Mouse (Mus musculus) layer of hippocampus, adult 8-10 months (tissue): Measurements from ENCODE around the gene Slc30a7. TPM values are rescaled to one million over a fixed set of nuclear protein-coding genes. Genes with fewer than 3 reads are reported as not detected.
"Not testable (repeated sequence)": the region's sequence is repeated elsewhere in the genome, so short reads cannot be mapped to it uniquely, and the experiment has no call there.

Source experiments
- DNase-seq, 2 experiments: peaks; one replicate each; pipeline ENCODE4 v3.0.0; 2022; ENCODE audit warnings: low spot score in 2 of 2
- total RNA-seq, 4 experiments: library from RNA; stranded (reverse); gene quantifications; 2 replicates each; pipeline ENCODE4 v1.2.4; 2022

The Slc30a7 gene
- total RNA-seq, 4 experiments from 2014 or later, result 24.7 to 34.0 (median 27.6) TPM

- DNase-seq, result no peak
These were observed 57.8 kb downstream of the Slc30a7 start for GRCm38 (mm10) chr3:115949220-115949920.

GRCm38 (mm10) chr3:115946272-115946671 lies 60.9 kb downstream of the Slc30a7 start:
- DNase-seq, result no peak

- DNase-seq, result no peak
These were observed 62.8 kb downstream of the Slc30a7 start for GRCm38 (mm10) chr3:115944376-115944775.

GRCm38 (mm10) chr3:115941464-115941863 lies 65.7 kb downstream of the Slc30a7 start:
- no peak for DNase-seq

- no peak for DNase-seq
These were observed 66.7 kb downstream of the Slc30a7 start for GRCm38 (mm10) chr3:115940510-115940909.

- DNase-seq, result no peak
These were observed 69.4 kb downstream of the Slc30a7 start for GRCm38 (mm10) chr3:115937807-115938206.

- peak in 1 of 2 experiments; percentile 30 for DNase-seq
These were observed 70.2 kb downstream of the Slc30a7 start for GRCm38 (mm10) chr3:115936734-115937599.

- DNase-seq, result peak; percentile 27 to 48
These were observed 73.7 kb downstream of the Slc30a7 start for GRCm38 (mm10) chr3:115933293-115934186.

- no peak for DNase-seq
These were observed 75.5 kb downstream of the Slc30a7 start for GRCm38 (mm10) chr3:115931701-115932100.

- no peak for DNase-seq
These were observed 80.7 kb downstream of the Slc30a7 start for GRCm38 (mm10) chr3:115926531-115926930.

GRCm38 (mm10) chr3:115924401-115925190 lies 82.6 kb downstream of the Slc30a7 start:
- DNase-seq, result no peak

GRCm38 (mm10) chr3:115907406-115907805 lies 99.8 kb downstream of the Slc30a7 start:
- not testable (repeated sequence) for DNase-seq

- no peak for DNase-seq
These were observed 101.6 kb downstream of the Slc30a7 start for GRCm38 (mm10) chr3:115905567-115905966.

- no peak for DNase-seq
These were observed 102.1 kb downstream of the Slc30a7 start for GRCm38 (mm10) chr3:115905067-115905466.

- DNase-seq, result no peak
These were observed 104.8 kb downstream of the Slc30a7 start for GRCm38 (mm10) chr3:115902301-115902956.

- DNase-seq, result no peak
These were observed 108.8 kb downstream of the Slc30a7 start for GRCm38 (mm10) chr3:115898354-115898948.

GRCm38 (mm10) chr3:115893166-115893565 lies 114.0 kb downstream of the Slc30a7 start:
- DNase-seq, result no peak

- no peak for DNase-seq
These were observed 114.9 kb downstream of the Slc30a7 start for GRCm38 (mm10) chr3:115892341-115892740.
